Mouse (Mus musculus) MEL (cell line): Measurements from ENCODE around the gene Gm21969. TPM values are rescaled to one million over a fixed set of nuclear protein-coding genes. Genes with fewer than 3 reads are reported as not detected.

Source experiments
- DNase-seq: peaks from one replicate; pipeline ENCODE4 v3.0.0; 2011; ENCODE audit warnings: low read depth, low spot score
- H3K27ac ChIP-seq: 2 replicates; pipeline ENCODE4 v1.5.1; 2012; ENCODE audit warnings: low read depth, mild to moderate bottlenecking, control low read depth, low read length, moderate library complexity; ENCODE audit not compliant: control insufficient read depth
- H3K27me3 ChIP-seq, 2 experiments: fragments of 150-350 bp in 1 of 2; sonication (generic) in 1 of 2; 2 replicates each; pipeline ENCODE4 v1.6.1; 2012; ENCODE audit warnings: low read length in 2 of 2, mild to moderate bottlenecking in 2 of 2, improper control_type of control experiment in 1 of 2, moderate library complexity in 1 of 2; ENCODE audit not compliant: insufficient read depth in 2 of 2, control insufficient read depth in 1 of 2
- H3K36me3 ChIP-seq, 2 experiments: 2 replicates each; pipeline ENCODE4 v1.6.1; 2012 to 2014; ENCODE audit warnings: low read length in 2 of 2, improper control_type of control experiment in 1 of 2, inconsistent platforms in 1 of 2, mild to moderate bottlenecking in 1 of 2; ENCODE audit not compliant: insufficient read depth in 2 of 2, control insufficient read depth in 1 of 2
- H3K4me1 ChIP-seq, 2 experiments: fragments of 150-350 bp in 1 of 2; sonication (generic) in 1 of 2; 2 replicates each; pipeline ENCODE4 v1.6.1; 2012; ENCODE audit warnings: low read length in 2 of 2, improper control_type of control experiment in 1 of 2, mild to moderate bottlenecking in 1 of 2; ENCODE audit not compliant: insufficient read depth in 2 of 2, control insufficient read depth in 1 of 2
- H3K4me3 ChIP-seq, 2 experiments: fragments of 150-350 bp in 1 of 2; sonication (generic) in 1 of 2; 2 replicates each; pipeline ENCODE4 v1.5.1; 2012; ENCODE audit warnings: low read depth in 2 of 2, low read length in 2 of 2, mild to moderate bottlenecking in 2 of 2, moderate library complexity in 2 of 2, control low read depth in 1 of 2, improper control_type of control experiment in 1 of 2; ENCODE audit not compliant: control insufficient read depth in 1 of 2, insufficient read depth in 1 of 2
- H3K79me2 ChIP-seq: 2 replicates; pipeline ENCODE4 v1.6.1; 2012; ENCODE audit warnings: mild to moderate bottlenecking, low read length, moderate library complexity; ENCODE audit not compliant: control insufficient read depth, poor library complexity, insufficient read depth
- H3K9ac ChIP-seq: 2 replicates; pipeline ENCODE4 v1.6.1; 2012; ENCODE audit warnings: low read depth, mild to moderate bottlenecking, control low read depth, low read length, moderate library complexity; ENCODE audit not compliant: control insufficient read depth, poor library complexity, severe bottlenecking
- H3K9me3 ChIP-seq: fragments of 150-350 bp; sonication (generic); replicated peaks from 2 replicates; pipeline ENCODE4 v1.6.1; 2012; ENCODE audit warnings: mild to moderate bottlenecking, low read length, improper control_type of control experiment, moderate library complexity; ENCODE audit not compliant: insufficient read depth
- BHLHE40 ChIP-seq: IDR thresholded peaks from 2 replicates; pipeline ENCODE4 v1.6.1; 2012; ENCODE audit warnings: low read depth, mild to moderate bottlenecking, inconsistent platforms, low read length, improper control_type of control experiment, borderline replicate concordance
- CHD1 ChIP-seq: IDR thresholded peaks from 2 replicates; pipeline ENCODE4 v1.6.1; 2012; ENCODE audit warnings: low read depth, mild to moderate bottlenecking, inconsistent platforms, low read length, improper control_type of control experiment
- CHD2 ChIP-seq: IDR thresholded peaks from 2 replicates; pipeline ENCODE4 v1.6.1; 2011; ENCODE audit warnings: low read length, improper control_type of control experiment
- CTCF ChIP-seq, 3 experiments: IDR thresholded peaks in 2 of 3; conservative IDR thresholded peaks in 1 of 3; 2 replicates each; pipeline ENCODE4 v1.5.1; 2011 to 2012; ENCODE audit warnings: low read length in 3 of 3, low read depth in 2 of 3, mild to moderate bottlenecking in 2 of 3, improper control_type of control experiment in 1 of 3, inconsistent platforms in 1 of 3, mixed read lengths in 1 of 3, moderate library complexity in 1 of 3; ENCODE audit not compliant: control insufficient read depth in 1 of 3, insufficient read depth in 1 of 3, poor library complexity in 1 of 3, severe bottlenecking in 1 of 3
- GABPA ChIP-seq: IDR thresholded peaks from 2 replicates; pipeline ENCODE4 v1.6.1; 2012; ENCODE audit warnings: low read depth, mild to moderate bottlenecking, inconsistent platforms, low read length, improper control_type of control experiment, moderate library complexity
- KAT2A ChIP-seq: conservative IDR thresholded peaks from 2 replicates; pipeline ENCODE4 v1.6.1; 2012; ENCODE audit warnings: low read depth, low read length, improper control_type of control experiment, inconsistent platforms
- MEF2A ChIP-seq: IDR thresholded peaks from 2 replicates; pipeline ENCODE4 v1.6.1; 2014; ENCODE audit warnings: low read depth, mild to moderate bottlenecking, inconsistent platforms, low read length, improper control_type of control experiment; ENCODE audit not compliant: poor library complexity, insufficient replicate concordance, severe bottlenecking; ENCODE audit errors: extremely low read depth
- NELFE ChIP-seq: IDR thresholded peaks from 2 replicates; pipeline ENCODE4 v1.6.1; 2011; ENCODE audit warnings: low read depth, low read length, improper control_type of control experiment
- POLR2A ChIP-seq, 2 experiments: IDR thresholded peaks; 2 replicates each; pipeline ENCODE4 v1.6.1; 2011 to 2012; ENCODE audit warnings: low read length in 2 of 2, mild to moderate bottlenecking in 2 of 2, control low read depth in 1 of 2, improper control_type of control experiment in 1 of 2, low read depth in 1 of 2, moderate library complexity in 1 of 2; ENCODE audit not compliant: control insufficient read depth in 1 of 2, insufficient read depth in 1 of 2, poor library complexity in 1 of 2
- POLR2AphosphoS2 ChIP-seq: IDR thresholded peaks from 2 replicates; pipeline ENCODE4 v1.6.1; 2011; ENCODE audit warnings: low read length, improper control_type of control experiment
- POLR2AphosphoS5 ChIP-seq: IDR thresholded peaks from 2 replicates; pipeline ENCODE4 v1.6.1; 2012; ENCODE audit warnings: low read depth, borderline replicate concordance, mild to moderate bottlenecking, inconsistent platforms, low read length, moderate library complexity, mixed read lengths
- RAD21 ChIP-seq: IDR thresholded peaks from 2 replicates; pipeline ENCODE4 v1.6.1; 2011; ENCODE audit warnings: mild to moderate bottlenecking, low read depth, low read length, improper control_type of control experiment
- SMC3 ChIP-seq: IDR thresholded peaks from 2 replicates; pipeline ENCODE4 v1.6.1; 2011; ENCODE audit warnings: low read depth, low read length, improper control_type of control experiment
- TAL1 ChIP-seq: IDR thresholded peaks from 2 replicates; pipeline ENCODE4 v1.6.1; 2012; ENCODE audit warnings: mild to moderate bottlenecking, inconsistent platforms, low read length, moderate library complexity, mixed read lengths
- TCF12 ChIP-seq: IDR thresholded peaks from 2 replicates; pipeline ENCODE4 v1.6.1; 2014; ENCODE audit warnings: low read depth, mild to moderate bottlenecking, inconsistent platforms, low read length, improper control_type of control experiment, moderate library complexity
- UBTF ChIP-seq: IDR thresholded peaks from 2 replicates; pipeline ENCODE4 v1.6.1; 2012; ENCODE audit warnings: low read depth, mild to moderate bottlenecking, inconsistent platforms, low read length, improper control_type of control experiment, moderate library complexity, borderline replicate concordance; ENCODE audit not compliant: insufficient read depth
- USF1 ChIP-seq: IDR thresholded peaks from 2 replicates; pipeline ENCODE4 v1.6.1; 2014; ENCODE audit warnings: low read depth, mild to moderate bottlenecking, inconsistent platforms, low read length, improper control_type of control experiment, moderate library complexity
- USF2 ChIP-seq, 2 experiments: IDR thresholded peaks; 2 replicates each; pipeline ENCODE4 v1.6.1; 2011 to 2012; ENCODE audit warnings: improper control_type of control experiment in 2 of 2, low read length in 2 of 2, borderline replicate concordance in 1 of 2, inconsistent platforms in 1 of 2, low read depth in 1 of 2, mild to moderate bottlenecking in 1 of 2; ENCODE audit not compliant: insufficient read depth in 1 of 2
- ZC3H11A ChIP-seq: IDR thresholded peaks from 2 replicates; pipeline ENCODE4 v1.6.1; 2012; ENCODE audit warnings: low read depth, mild to moderate bottlenecking, inconsistent platforms, low read length, improper control_type of control experiment
- polyA plus RNA-seq, 2 experiments: library from polyadenylated mRNA; stranded (reverse) in 1 of 2; unstranded in 1 of 2; fragments of >175 nt in 1 of 2; fragments of >200 nt in 1 of 2; gene quantifications; 2 replicates each; pipeline versions ENCODE4 v1.2.1 to v1.2.4; 2012; ENCODE audit warnings: low replicate concordance in 2 of 2, low read depth in 1 of 2; ENCODE audit not compliant: insufficient read length in 2 of 2, insufficient read depth in 1 of 2, missing spikeins in 1 of 2
- total RNA-seq: library from RNA; depleted of rRNA; stranded (reverse); fragments of 300-350 nt; gene quantifications from 2 replicates; pipeline ENCODE4 v1.2.3, GENCODE M21; 2012

The Gm21969 gene
- total and polyA plus RNA-seq, 3 experiments: 0.03 TPM; not detected in 2

DNA sequence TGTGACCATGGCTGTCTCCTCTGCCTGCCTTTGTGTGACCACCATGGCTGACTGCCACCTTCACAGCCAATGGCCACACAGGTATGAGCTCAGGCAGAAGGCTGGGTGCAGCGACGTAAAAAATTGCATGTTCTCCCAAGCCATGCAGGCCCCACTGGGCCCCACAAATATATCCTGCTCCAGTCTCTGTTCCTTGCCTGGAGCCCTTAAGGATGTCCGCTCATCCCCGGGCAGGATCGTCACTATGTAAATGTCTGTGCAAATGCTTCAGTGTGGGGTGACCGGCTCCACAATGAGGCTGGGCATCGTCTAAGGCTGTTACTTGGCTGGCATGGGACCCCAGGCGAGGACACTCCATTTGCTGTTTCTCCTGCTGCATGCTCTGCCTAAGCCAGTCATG lies 50.3 kb downstream of the Gm21969 start, which contains the start of gene Tas1r2:
Gene Tas1r2 (plus strand): TSS at position 301 of the 400 bp plus-strand sequence.
- Histone ChIP-seq H3K4me3 (no peak within 1 kb of the TSS), H3K27ac (no peak within 1 kb of the TSS), H3K79me2 (no peaks in the 10 kb centered on the region), H3K36me3 (no peaks in the 10 kb centered on the region), H3K9me3 (no peaks in the 10 kb centered on the region), H3K4me1 (no peaks in the 10 kb centered on the region), H3K9ac (no peak within 1 kb of the TSS), H3K27me3 (no peaks in the 10 kb centered on the region)
- TF ChIP-seq POLR2A (IDR thresholded peaks at IDR 0.05; ENCODE audit: control insufficient read depth in 1 of 2, insufficient read depth in 1 of 2, low read depth in 1 of 2, low read length in 2 of 2, poor library complexity in 1 of 2) (no peak), CTCF (IDR thresholded peaks at IDR 0.05 in 2 of 3, conservative IDR thresholded peaks at IDR 0.05 in 1 of 3; ENCODE audit: control insufficient read depth in 1 of 3, insufficient read depth in 1 of 3, low read depth in 2 of 3, low read length in 3 of 3, poor library complexity in 1 of 3, severe bottlenecking in 1 of 3) (no peak), USF2 (IDR thresholded peaks at IDR 0.05; ENCODE audit: borderline replicate concordance in 1 of 2, insufficient read depth in 1 of 2, low read depth in 1 of 2, low read length in 2 of 2) (no peak), BHLHE40 (no peak), RAD21 (no peak), CHD1 (no peak), POLR2AphosphoS2 (no peak), UBTF (no peak), MEF2A (no peak), SMC3 (no peak), TAL1 (no peak)
- DNase-seq: no peak

DNA sequence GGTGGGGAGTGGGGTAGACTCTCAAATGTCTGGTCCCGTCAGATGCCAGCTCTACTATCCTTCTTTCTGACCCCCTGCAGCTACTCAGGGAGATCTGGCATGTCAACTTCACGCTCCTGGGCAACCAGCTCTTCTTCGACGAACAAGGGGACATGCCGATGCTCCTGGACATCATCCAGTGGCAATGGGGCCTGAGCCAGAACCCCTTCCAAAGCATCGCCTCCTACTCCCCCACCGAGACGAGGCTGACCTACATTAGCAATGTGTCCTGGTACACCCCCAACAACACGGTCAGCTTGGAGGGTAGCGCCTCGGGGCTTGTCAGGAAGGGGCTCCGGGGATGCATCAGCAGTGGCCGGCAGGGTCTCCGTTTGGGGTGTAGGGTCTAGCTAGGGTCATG lies 58.9 kb downstream of the Gm21969 start:
- H3K4me3 ChIP-seq: no peak overlapping the region
- no peaks in the 10 kb centered on the region for H3K4me1 ChIP-seq
- TF ChIP-seq TCF12 (no peak), ZC3H11A (no peak), NELFE (no peak), KAT2A (no peak), CHD2 (no peak), POLR2A (IDR thresholded peaks at IDR 0.05; ENCODE audit: control insufficient read depth in 1 of 2, insufficient read depth in 1 of 2, low read depth in 1 of 2, low read length in 2 of 2, poor library complexity in 1 of 2) (no peak), GABPA (no peak), POLR2AphosphoS5 (no peak), BHLHE40 (no peak), MEF2A (no peak), USF1 (no peak)
- H3K9me3 ChIP-seq: no peaks in the 10 kb centered on the region
- H3K36me3 ChIP-seq: no peaks in the 10 kb centered on the region
- H3K9ac ChIP-seq: no peak overlapping the region
- H3K27ac ChIP-seq: no peak overlapping the region
- DNase-seq: no peak
- H3K27me3 ChIP-seq: no peaks in the 10 kb centered on the region
- no peaks in the 10 kb centered on the region for H3K79me2 ChIP-seq
